Mouse (Mus musculus) layer of hippocampus, adult 18-20 months (tissue): Measurements from ENCODE around the gene Dtl. TPM values are rescaled to one million over a fixed set of nuclear protein-coding genes. Genes with fewer than 3 reads are reported as not detected.
A peak's percentile ranks its signal among the peaks of the same experiment; 100 is the strongest.

Experiments used
- DNase-seq, 2 experiments: peaks; one replicate each; pipeline ENCODE4 v3.0.0; 2022; ENCODE audit warnings: low spot score in 2 of 2
- long read RNA-seq: library from polyadenylated mRNA; stranded (forward); transcript quantifications from one replicate; pipeline ENCODE4 v2.0.0, GENCODE M21; 2021
- total RNA-seq, 2 experiments: library from RNA; stranded (reverse); gene quantifications; 2 replicates each; pipeline ENCODE4 v1.2.3; 2021

Dtl gene
- under 1 TPM; 0.41 to 0.92 TPM for total RNA-seq
- long read RNA-seq = 0 reads

GRCm38 (mm10) chr1:191575458-191576247 is at the start of gene Dtl, which contains the start of gene Ints7:
Gene Dtl (minus strand): TSS chr1:191575544.
Gene Ints7 (plus strand): TSS chr1:191575636.
- DNase-seq = peak; percentile 99

- DNase-seq = no peak
Observed at GRCm38 (mm10) chr1:191625026-191625425, 49.7 kb upstream of the Dtl start.

GRCm38 (mm10) chr1:191624492-191624891 is 49.1 kb upstream of the Dtl start:
- DNase-seq = no peak

GRCm38 (mm10) chr1:191622801-191623200 is 47.5 kb upstream of the Dtl start:
- no peak for DNase-seq

GRCm38 (mm10) chr1:191621096-191621495 is 45.8 kb upstream of the Dtl start:
- DNase-seq = no peak

- no peak for DNase-seq
Observed at GRCm38 (mm10) chr1:191618067-191618766, 42.9 kb upstream of the Dtl start.

- DNase-seq = no peak
Observed at GRCm38 (mm10) chr1:191617589-191617988, 42.2 kb upstream of the Dtl start.

- no peak for DNase-seq
Observed at GRCm38 (mm10) chr1:191616245-191616644, 40.9 kb upstream of the Dtl start.

GRCm38 (mm10) chr1:191612877-191613276 is 37.5 kb upstream of the Dtl start:
- DNase-seq = no peak

- no peak for DNase-seq
Observed at GRCm38 (mm10) chr1:191611686-191612085, 36.3 kb upstream of the Dtl start.

- no peak for DNase-seq
Observed at GRCm38 (mm10) chr1:191610357-191610756, 35.0 kb upstream of the Dtl start.

- DNase-seq = no peak
Observed at GRCm38 (mm10) chr1:191609578-191609977, 34.2 kb upstream of the Dtl start.

GRCm38 (mm10) chr1:191609051-191609450 is 33.7 kb upstream of the Dtl start:
- no peak for DNase-seq

GRCm38 (mm10) chr1:191604690-191605089 is 29.3 kb upstream of the Dtl start:
- peak in 1 of 2 experiments; percentile 26 for DNase-seq

GRCm38 (mm10) chr1:191599210-191599609 is 23.9 kb upstream of the Dtl start:
- DNase-seq = no peak

- no peak for DNase-seq
Observed at GRCm38 (mm10) chr1:191596076-191596475, 20.7 kb upstream of the Dtl start.

- peak in 1 of 2 experiments; percentile 36 for DNase-seq
Observed at GRCm38 (mm10) chr1:191592016-191592720, 16.8 kb upstream of the Dtl start.

GRCm38 (mm10) chr1:191588749-191589148 is 13.4 kb upstream of the Dtl start:
- no peak for DNase-seq

- DNase-seq = peak in 1 of 2 experiments; percentile 25
Observed at GRCm38 (mm10) chr1:191587062-191587461, 11.7 kb upstream of the Dtl start.

- DNase-seq = peak in 1 of 2 experiments; percentile 10
Observed at GRCm38 (mm10) chr1:191585704-191586103, 10.4 kb upstream of the Dtl start.

- no peak for DNase-seq
Observed at GRCm38 (mm10) chr1:191584483-191584882, 9.1 kb upstream of the Dtl start.

- no peak for DNase-seq
Observed at GRCm38 (mm10) chr1:191583836-191584235, 8.5 kb upstream of the Dtl start.
